Mouse (Mus musculus) liver, embryonic 12.5 days (tissue): ENCODE measurements around the gene Gm4707. TPM values are rescaled to one million over a fixed set of nuclear protein-coding genes. Genes with fewer than 3 reads are reported as not detected.
"Not testable (repeated sequence)": the region's sequence is repeated elsewhere in the genome, so short reads cannot be mapped to it uniquely, and the experiment has no call there.

Experiments
- ATAC-seq: fragments of 200-750 bp; cut with Nextera tagmentation; 2 replicates; pipeline ENCODE4 v1.8.0; 2017; ENCODE audit warnings: moderate number of reproducible peaks, mild to moderate bottlenecking, moderate library complexity
- H3K27ac ChIP-seq: fragments of 300-500 bp; sonication (generic); 2 replicates; pipeline ENCODE4 v1.5.1; 2016; ENCODE audit warnings: mild to moderate bottlenecking
- H3K27me3 ChIP-seq: fragments of 300-500 bp; sonication (generic); replicated peaks from 2 replicates; pipeline ENCODE4 v1.6.1; 2016; ENCODE audit warnings: mild to moderate bottlenecking, moderate library complexity
- H3K36me3 ChIP-seq: fragments of 300-500 bp; sonication (generic); 2 replicates; pipeline ENCODE4 v1.6.1; 2016; ENCODE audit warnings: mild to moderate bottlenecking, moderate library complexity
- H3K4me1 ChIP-seq: fragments of 300-500 bp; sonication (generic); 2 replicates; pipeline ENCODE4 v1.6.1; 2016
- H3K4me2 ChIP-seq: fragments of 300-500 bp; sonication (generic); 2 replicates; pipeline ENCODE4 v1.6.1; 2016; ENCODE audit warnings: mild to moderate bottlenecking, moderate library complexity
- H3K4me3 ChIP-seq: fragments of 300-500 bp; sonication (generic); 2 replicates; pipeline ENCODE4 v1.5.1; 2016; ENCODE audit warnings: mild to moderate bottlenecking, moderate library complexity
- H3K9ac ChIP-seq: fragments of 300-500 bp; sonication (generic); 2 replicates; pipeline ENCODE4 v1.6.1; 2016; ENCODE audit warnings: mild to moderate bottlenecking, moderate library complexity
- H3K9me3 ChIP-seq: fragments of 300-500 bp; sonication (generic); replicated peaks from 2 replicates; pipeline ENCODE4 v1.6.1; 2016; ENCODE audit warnings: mild to moderate bottlenecking, moderate library complexity
- WGBS: fragments of 180-500 bp; shearing (Covaris S2); methylation state at CpG from one replicate; pipeline ENCODE4 v1.1.7; 2016; ENCODE audit not compliant: insufficient replicate concordance; 5-methylcytosine and 5-hydroxymethylcytosine counted together
- polyA plus RNA-seq: library from polyadenylated mRNA; unstranded; fragments of >200 nt; fragmentation: Nextera tagmentation; extraction: Ambion mirVana; gene quantifications from 2 replicates; pipeline ENCODE4 v1.2.1, GENCODE M21; 2016

The Gm4707 gene
- polyA plus RNA-seq, 1 experiment from 2014 or later: 2.8 TPM

DNA sequence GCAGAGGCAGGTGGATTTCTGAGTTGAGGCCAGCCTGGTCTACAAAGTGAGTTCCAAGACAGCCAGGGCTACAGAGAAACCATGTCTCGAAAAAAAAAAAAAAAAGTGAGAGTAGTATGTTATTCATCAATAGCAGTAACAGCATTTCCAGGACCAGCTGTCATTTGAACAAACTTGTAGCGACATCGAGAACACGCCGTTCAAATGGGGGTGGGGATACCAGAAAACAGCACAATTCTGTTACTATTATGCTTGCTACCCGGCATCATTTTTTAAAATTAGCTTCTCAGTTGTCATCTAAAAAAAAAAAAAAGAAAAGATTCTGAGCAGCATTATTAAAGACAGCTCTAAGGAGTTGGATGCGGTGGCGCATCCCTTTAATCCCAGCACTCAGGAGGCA lies 17.8 kb upstream of the Gm4707 start:
- WGBS: 91% methylated on average over 8 of the region's 8 CpGs
- Histone ChIP-seq H3K9ac (no peak overlapping the region), H3K36me3 (no peaks in the 10 kb centered on the region), H3K9me3 (no peaks in the 10 kb centered on the region), H3K27ac (no peak overlapping the region), H3K4me3 (no peak overlapping the region), H3K4me1 (peaks cover 41% of the 10 kb centered on the region), H3K4me2 (no peak overlapping the region), H3K27me3 (no peaks in the 10 kb centered on the region; the same call in 1 of the 2 replicates)
- no peak for ATAC-seq

GRCm38 (mm10) chr17:71476346-71477020 lies 16.8 kb upstream of the Gm4707 start:
- Histone ChIP-seq H3K36me3 (no peaks in the 10 kb centered on the region), H3K27me3 (no peaks in the 10 kb centered on the region; the same call in 1 of the 2 replicates), H3K4me2 (peak overlapping the region; percentile 93), H3K9ac (0 out of 2 replicates have a peak overlapping the region, but pooled peaks have one; percentile 93), H3K9me3 (no peaks in the 10 kb centered on the region), H3K4me1 (peaks cover 51% of the 10 kb centered on the region), H3K4me3 (peak overlapping the region; percentile 86; the same call in 1 of the 2 replicates), H3K27ac (no peak overlapping the region)
- no peak for ATAC-seq
- WGBS: 69% methylated on average over 7 of the region's 7 CpGs

DNA sequence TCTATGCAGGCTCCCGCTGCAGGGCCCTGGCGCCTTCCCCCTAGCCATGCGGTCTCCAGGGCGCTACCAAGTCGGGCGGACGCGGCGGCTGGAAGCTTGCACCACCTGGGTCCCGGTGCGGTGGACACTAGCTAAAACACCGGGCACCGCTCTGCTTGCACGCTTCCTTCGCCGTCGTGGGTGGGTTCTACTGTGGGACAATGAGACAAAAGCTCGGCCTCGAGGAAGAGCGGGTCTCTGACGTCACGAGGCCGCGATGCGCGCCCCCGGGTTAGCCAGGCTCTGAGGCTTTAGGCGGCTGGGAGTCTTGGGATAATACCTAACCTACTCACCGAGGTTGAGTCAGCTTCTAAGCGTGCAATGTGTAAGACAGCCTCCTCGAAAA lies 16.0 kb upstream of the Gm4707 start:
- Histone ChIP-seq H3K36me3 (no peaks in the 10 kb centered on the region), H3K4me2 (peak overlapping the region; percentile 93), H3K4me1 (peaks cover 52% of the 10 kb centered on the region), H3K9me3 (no peaks in the 10 kb centered on the region), H3K9ac (peak overlapping the region; percentile 93), H3K27me3 (no peaks in the 10 kb centered on the region), H3K27ac (peak overlapping the region; percentile 95), H3K4me3 (peak overlapping the region; percentile 86)
- ATAC-seq: peak; percentile 60
- WGBS: under 1% methylated on average over 31 of the region's 31 CpGs

GRCm38 (mm10) chr17:71474762-71475704 lies 15.3 kb upstream of the Gm4707 start, which contains the start of gene Smchd1:
Gene Smchd1, minus strand, starts transcription at chr17:71475343.
- peak within 1 kb of the TSS; percentile 93 for H3K9ac ChIP-seq
- peak; percentile 96 for ATAC-seq
- no peaks in the 10 kb centered on the region for H3K27me3 ChIP-seq
- H3K9me3 ChIP-seq: no peaks in the 10 kb centered on the region
- H3K27ac ChIP-seq: peak within 1 kb of the TSS; percentile 95
- H3K4me1 ChIP-seq: peaks cover 52% of the 10 kb centered on the region
- 0 out of 2 replicates have a peak, but pooled peaks cover 2% of the 10 kb centered on the region for H3K36me3 ChIP-seq
- H3K4me2 ChIP-seq: peak within 1 kb of the TSS; percentile 93
- under 1% methylated on average over 102 of the region's 109 CpGs for WGBS
- peak within 1 kb of the TSS; percentile 86 for H3K4me3 ChIP-seq

DNA sequence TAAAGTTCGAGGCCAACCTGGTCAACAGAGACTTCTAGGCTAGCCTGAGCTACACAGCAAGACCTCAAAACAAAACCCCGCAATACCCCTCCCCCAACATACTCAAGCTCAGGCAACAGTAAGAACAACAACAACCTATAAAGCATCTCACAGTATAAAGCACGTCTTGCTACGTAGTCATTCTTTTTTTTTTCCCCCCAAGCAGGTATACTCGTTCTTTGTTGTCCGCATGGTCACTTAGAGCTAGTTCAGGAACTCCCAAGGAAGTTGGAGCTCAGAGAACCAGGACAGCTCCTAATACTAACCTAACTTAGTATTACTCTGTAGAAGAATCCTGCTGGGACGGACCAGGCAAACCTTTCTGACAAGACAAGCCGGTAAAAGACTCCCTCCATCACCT lies 14.4 kb upstream of the Gm4707 start:
- H3K4me3 ChIP-seq: peak overlapping the region; percentile 86
- H3K4me2 ChIP-seq: peak overlapping the region; percentile 93
- H3K27ac ChIP-seq: peak overlapping the region; percentile 95
- WGBS: 10% methylated on average over 8 of the region's 8 CpGs
- H3K27me3 ChIP-seq: no peaks in the 10 kb centered on the region
- H3K36me3 ChIP-seq: 0 out of 2 replicates have a peak, but pooled peaks cover 2% of the 10 kb centered on the region
- no peak for ATAC-seq
- H3K4me1 ChIP-seq: peaks cover 43% of the 10 kb centered on the region
- H3K9ac ChIP-seq: peak overlapping the region; percentile 93
- no peaks in the 10 kb centered on the region for H3K9me3 ChIP-seq

- H3K36me3 ChIP-seq: 0 out of 2 replicates have a peak, but pooled peaks cover 2% of the 10 kb centered on the region
- no peaks in the 10 kb centered on the region for H3K27me3 ChIP-seq
- no peak overlapping the region for H3K4me3 ChIP-seq
- no peak overlapping the region for H3K27ac ChIP-seq
- H3K9ac ChIP-seq: no peak overlapping the region
- no peaks in the 10 kb centered on the region for H3K9me3 ChIP-seq
- no peak overlapping the region for H3K4me2 ChIP-seq
- ATAC-seq: no peak
- H3K4me1 ChIP-seq: peaks cover 45% of the 10 kb centered on the region
- WGBS: 71% methylated on average over 2 of the region's 2 CpGs
Measured at GRCm38 (mm10) chr17:71471261-71471660, 11.5 kb upstream of the Gm4707 start.

DNA sequence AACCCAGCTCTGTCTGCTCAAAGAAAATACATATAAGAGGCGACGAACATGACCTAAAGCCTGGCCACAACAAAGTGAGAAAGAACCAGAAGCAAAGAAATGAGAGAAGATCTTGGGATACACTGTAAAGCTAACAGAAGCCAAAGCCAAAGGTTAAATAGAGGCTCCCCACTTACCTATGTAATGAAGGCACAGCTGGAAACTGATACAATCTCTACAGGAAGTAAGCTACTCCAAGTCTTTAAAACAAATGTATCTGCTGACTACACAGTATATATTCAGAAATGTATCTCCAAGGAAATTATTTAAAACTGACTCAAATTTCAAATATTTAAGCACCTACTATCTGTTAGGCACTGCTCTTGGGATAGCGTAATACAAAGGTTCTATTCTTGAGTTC lies 594 bp upstream of the Gm4707 start:
- Histone ChIP-seq H3K36me3 (peaks cover 86% of the 10 kb centered on the region), H3K27me3 (no peaks in the 10 kb centered on the region), H3K27ac (no peak overlapping the region), H3K4me2 (no peak overlapping the region), H3K4me1 (no peaks in the 10 kb centered on the region), H3K9me3 (no peaks in the 10 kb centered on the region), H3K9ac (no peak overlapping the region), H3K4me3 (no peak overlapping the region)
- ATAC-seq: no peak
- 90% methylated on average over 3 of the region's 3 CpGs for WGBS

DNA sequence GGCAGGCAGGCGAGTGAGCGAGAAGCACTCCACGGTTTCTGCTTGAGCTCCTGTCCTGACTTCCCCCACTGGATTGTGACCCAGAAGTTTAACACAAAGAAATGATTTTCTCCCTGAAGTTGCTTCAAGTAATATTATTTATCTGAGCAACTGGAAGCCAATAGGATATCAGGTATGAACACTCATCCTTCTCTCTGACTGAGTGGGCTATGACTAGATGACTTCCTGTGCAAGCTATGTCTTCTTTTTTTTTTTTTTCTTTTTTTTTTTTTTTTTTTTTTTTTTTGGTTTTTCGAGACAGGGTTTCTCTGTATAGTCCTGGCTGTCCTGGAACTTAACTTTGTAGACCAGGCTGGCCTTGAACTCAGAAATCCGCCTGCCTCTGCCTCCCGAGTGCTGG lies 2.4 kb downstream of the Gm4707 start:
- not testable (repeated sequence) for H3K27ac ChIP-seq, H3K4me2 ChIP-seq, ATAC-seq, H3K4me1 ChIP-seq, H3K9me3 ChIP-seq, H3K4me3 ChIP-seq, H3K27me3 ChIP-seq, H3K9ac ChIP-seq
- H3K36me3 ChIP-seq: peaks cover 82% of the 10 kb centered on the region
- WGBS: 90% methylated on average over 6 of the region's 6 CpGs

GRCm38 (mm10) chr17:71445191-71445590 lies 14.5 kb downstream of the Gm4707 start:
- Histone ChIP-seq H3K36me3 (peaks cover 65% of the 10 kb centered on the region), H3K9me3 (no peaks in the 10 kb centered on the region), H3K27ac (no peak overlapping the region), H3K4me1 (no peaks in the 10 kb centered on the region), H3K4me3 (no peak overlapping the region), H3K4me2 (no peak overlapping the region), H3K9ac (no peak overlapping the region), H3K27me3 (no peaks in the 10 kb centered on the region)
- 81% methylated on average over 6 of the region's 6 CpGs for WGBS
- ATAC-seq: no peak

GRCm38 (mm10) chr17:71444718-71445117 lies 15.0 kb downstream of the Gm4707 start:
- Histone ChIP-seq H3K9ac (no peak overlapping the region), H3K27me3 (no peaks in the 10 kb centered on the region), H3K4me3 (no peak overlapping the region), H3K4me2 (no peak overlapping the region), H3K36me3 (peaks cover 68% of the 10 kb centered on the region), H3K4me1 (no peaks in the 10 kb centered on the region), H3K9me3 (no peaks in the 10 kb centered on the region), H3K27ac (no peak overlapping the region)
- ATAC-seq: no peak
- 90% methylated on average over 2 of the region's 2 CpGs for WGBS

- Histone ChIP-seq H3K4me2 (no peak overlapping the region), H3K27ac (no peak overlapping the region), H3K27me3 (no peaks in the 10 kb centered on the region), H3K9ac (no peak overlapping the region), H3K36me3 (peaks cover 71% of the 10 kb centered on the region), H3K9me3 (no peaks in the 10 kb centered on the region), H3K4me1 (no peaks in the 10 kb centered on the region), H3K4me3 (no peak overlapping the region)
- ATAC-seq: no peak
- WGBS: 92% methylated on average over 3 of the region's 3 CpGs
Measured at GRCm38 (mm10) chr17:71444126-71444525, 15.6 kb downstream of the Gm4707 start.

DNA sequence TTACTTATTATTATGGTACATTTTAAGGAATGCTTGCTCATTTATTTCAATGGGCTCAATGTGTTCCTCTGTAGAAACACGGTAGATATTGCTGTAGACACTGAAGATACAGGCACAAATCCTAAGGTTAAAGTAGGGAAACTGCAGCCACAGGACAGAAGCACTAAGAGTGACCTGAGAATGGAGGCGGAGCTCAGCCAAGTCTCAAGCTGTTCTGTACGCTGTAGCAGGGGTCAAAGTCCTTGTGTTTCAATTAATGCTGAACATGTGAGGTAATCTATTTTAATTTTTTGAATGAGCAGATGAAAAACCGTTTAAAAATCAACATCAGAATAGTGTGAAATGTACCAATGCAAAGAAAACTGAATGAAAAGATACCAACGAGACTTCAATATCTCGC lies 16.4 kb downstream of the Gm4707 start:
- Histone ChIP-seq H3K4me2 (no peak overlapping the region), H3K9me3 (no peaks in the 10 kb centered on the region), H3K9ac (no peak overlapping the region), H3K27me3 (no peaks in the 10 kb centered on the region), H3K27ac (no peak overlapping the region), H3K4me3 (no peak overlapping the region), H3K4me1 (no peaks in the 10 kb centered on the region), H3K36me3 (peaks cover 64% of the 10 kb centered on the region)
- 84% methylated on average over 6 of the region's 6 CpGs for WGBS
- ATAC-seq: no peak
